Mouse (Mus musculus) liver, adult (tissue): ENCODE measurements around the gene Hoxd9.

Source experiments
- GATA4 ChIP-seq: IDR thresholded peaks from 2 replicates; pipeline ENCODE4 v1.6.1; 2014; ENCODE audit warnings: mild to moderate bottlenecking, low read length; ENCODE audit not compliant: insufficient replicate concordance

Hoxd9 gene

GRCm38 (mm10) chr2:74749337-74750121, 52.0 kb downstream of the Hoxd9 start:
- no peak for TF ChIP-seq GATA4
